Mouse (Mus musculus) brain, embryonic 14.5 days (tissue): ENCODE measurements around the gene Celf1.

Source experiments
- CTCF ChIP-seq: fragments of 200-500 bp; IDR thresholded peaks from 2 replicates; pipeline ENCODE4 v1.5.1; 2012; ENCODE audit warnings: inconsistent platforms, mild to moderate bottlenecking, moderate library complexity, borderline replicate concordance; ENCODE audit not compliant: insufficient read depth, insufficient read length; ENCODE audit errors: extremely low read depth
- POLR2A ChIP-seq: fragments of 200-500 bp; IDR thresholded peaks from 2 replicates; pipeline ENCODE4 v1.6.1; 2012; ENCODE audit warnings: mild to moderate bottlenecking, inconsistent platforms, borderline replicate concordance; ENCODE audit not compliant: poor library complexity, insufficient read depth, insufficient read length, severe bottlenecking; ENCODE audit errors: extremely low read depth

DNA sequence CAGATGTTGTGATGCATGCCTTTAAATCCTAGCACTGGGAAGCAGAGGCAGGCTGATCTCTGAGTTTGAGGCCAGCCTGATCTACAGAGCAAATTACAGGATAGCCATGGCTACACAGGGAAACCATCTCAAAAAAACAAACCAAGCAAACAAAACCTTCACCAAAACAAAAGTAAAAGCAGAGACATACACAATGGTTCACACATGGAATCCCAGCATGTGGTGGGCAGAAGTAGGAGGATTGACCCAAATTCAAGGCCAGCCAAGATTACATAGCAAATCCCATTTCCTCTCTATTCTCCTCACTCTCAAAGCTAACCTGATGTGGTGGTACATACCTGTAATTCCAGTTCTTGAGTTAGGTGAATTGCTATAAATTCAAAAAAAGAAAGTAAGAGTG, 33.9 kb downstream of the Celf1 start:
- TF ChIP-seq CTCF (no peak), POLR2A (no peak)
